Mouse (Mus musculus): ENCODE data around the gene Elovl2.

Elovl2 gene

DNA sequence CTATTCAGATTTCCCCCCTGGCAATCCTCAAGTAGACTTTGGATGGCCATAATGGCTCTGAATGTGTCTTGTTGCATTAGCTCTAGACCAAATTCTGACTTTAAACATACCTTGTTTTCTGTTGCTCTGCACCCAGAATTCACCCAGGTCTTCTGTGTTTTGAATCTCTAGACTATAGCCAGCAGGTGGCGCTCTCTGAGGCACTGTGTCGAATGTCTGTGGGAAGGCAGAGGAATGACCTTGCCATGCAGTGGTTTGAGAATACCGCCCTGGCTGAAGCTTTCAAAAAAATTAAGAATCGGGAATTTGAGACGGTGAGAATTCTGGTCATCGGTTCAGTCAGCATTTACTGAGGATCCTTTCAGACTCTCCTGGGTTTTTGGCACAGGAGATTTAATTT, 85.3 kb downstream of the Elovl2 start:
- peak; percentile 74 for DNase-seq

Data from lung, postnatal 36 days (tissue).